Mouse (Mus musculus): ENCODE data around the gene Nppb. TPM values are rescaled to one million over a fixed set of nuclear protein-coding genes. Genes with fewer than 3 reads are reported as not detected.

The Nppb gene
- total and polyA plus RNA-seq, 3 experiments: not detected

DNA sequence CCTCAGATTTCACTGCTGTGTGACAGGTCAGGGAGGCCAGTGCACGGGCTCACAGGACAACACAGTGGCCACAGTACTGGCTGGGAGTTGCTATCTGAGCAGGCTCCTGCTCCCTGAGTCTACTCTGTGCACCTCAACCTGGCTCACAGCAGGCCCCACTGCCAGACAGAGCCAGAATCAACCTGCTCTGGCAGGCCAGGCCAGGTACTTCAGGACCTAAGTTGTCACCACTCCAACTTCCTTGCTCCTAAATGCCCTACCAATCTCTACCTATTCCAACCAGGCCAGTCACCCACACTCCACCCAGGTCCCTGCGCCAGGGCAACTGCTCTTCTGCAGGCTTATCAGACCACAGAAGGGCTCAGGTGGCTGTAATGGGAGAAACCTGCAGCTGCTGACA is 24.1 kb downstream of the Nppb start:
- Histone ChIP-seq H3K27ac (ENCODE audit: insufficient read depth, low read depth) (no peak overlapping the region), H3K79me2 (replicated peaks; ENCODE audit: control insufficient read depth, extremely low read depth, insufficient read depth, poor library complexity, severe bottlenecking) (no peaks in the 10 kb centered on the region), H3K9me3 (replicated peaks; ENCODE audit: low read length) (no peaks in the 10 kb centered on the region), H3K4me3 (replicated peaks in 1 of 3; ENCODE audit: low read depth in 2 of 3, low read length in 2 of 3, poor library complexity in 1 of 3) (no peak overlapping the region), H3K36me3 (replicated peaks in 1 of 2; ENCODE audit: control insufficient read depth in 1 of 2, insufficient read depth in 1 of 2, low read length in 1 of 2) (peaks cover 93 to 100% of the 10 kb centered on the region in 2 experiments), H3K4me2 (ENCODE audit: insufficient read depth, low read depth, poor library complexity, severe bottlenecking) (no peak overlapping the region), H3K27me3 (replicated peaks) (no peaks in the 10 kb centered on the region), H3K4me1 (ENCODE audit: control insufficient read depth in 1 of 2, insufficient read depth in 2 of 2) (no peaks in the 10 kb centered on the region), H3K9ac (ENCODE audit: insufficient read depth, low read depth) (no peak overlapping the region)
- dilution Hi-C loops (cut with MboI; ENCODE audit: extremely low pct_ligation_motif_present, extremely low pct_unique_long_range_greater_than_20kb, low sequenced_read_pairs): no loop called here
- TF ChIP-seq ZC3H11A (IDR thresholded peaks at IDR 0.05; ENCODE audit: low read depth, low read length): no peak
- no peak for TF ChIP-seq ZNF384 (IDR thresholded peaks at IDR 0.05; ENCODE audit: low read depth, low read length)
- no peak for TF ChIP-seq SIN3A (IDR thresholded peaks at IDR 0.05; ENCODE audit: low read length)
- TF ChIP-seq NRF1 (IDR thresholded peaks at IDR 0.05; ENCODE audit: low read depth, low read length): no peak
- no peak for TF ChIP-seq POLR2AphosphoS2 (IDR thresholded peaks at IDR 0.05; ENCODE audit: low read depth, low read length)
- TF ChIP-seq PAX5 (IDR thresholded peaks at IDR 0.05; ENCODE audit: low read length): no peak
- no peak for TF ChIP-seq ELF1 (IDR thresholded peaks at IDR 0.05; ENCODE audit: low read depth, low read length)
- TF ChIP-seq ZMIZ1 (IDR thresholded peaks at IDR 0.05; ENCODE audit: low read depth, low read length): no peak
- no peak for TF ChIP-seq USF1 (IDR thresholded peaks at IDR 0.05; ENCODE audit: low read depth, low read length)
- TF ChIP-seq CHD2 (IDR thresholded peaks at IDR 0.05; ENCODE audit: low read length): no peak
- TF ChIP-seq GABPA (IDR thresholded peaks at IDR 0.05; ENCODE audit: insufficient replicate concordance, low read depth, low read length): no peak
- TF ChIP-seq JUND (conservative IDR thresholded peaks at IDR 0.05; ENCODE audit: low read depth, low read length): no peak
- no peak for TF ChIP-seq CHD1 (IDR thresholded peaks at IDR 0.05; ENCODE audit: low read depth, low read length)
- TF ChIP-seq IRF4 (IDR thresholded peaks at IDR 0.05; ENCODE audit: low read depth, low read length): no peak
- TF ChIP-seq SMC3 (IDR thresholded peaks at IDR 0.05; ENCODE audit: low read depth, low read length): no peak
- no peak for TF ChIP-seq MEF2A (IDR thresholded peaks at IDR 0.05; ENCODE audit: borderline replicate concordance, low read depth, low read length)
- TF ChIP-seq MAFK (IDR thresholded peaks at IDR 0.05; ENCODE audit: insufficient replicate concordance, low read length): no peak
- no peak for TF ChIP-seq BHLHE40 (IDR thresholded peaks at IDR 0.05; ENCODE audit: low read depth, low read length)
- in situ Hi-C loops (cut with MboI; ENCODE audit: low pct_ligation_motif_present, low pct_unique_long_range_greater_than_20kb, low sequenced_read_pairs): no loop called here
- DNase-seq (ENCODE audit: extremely low read depth): no peak

DNA sequence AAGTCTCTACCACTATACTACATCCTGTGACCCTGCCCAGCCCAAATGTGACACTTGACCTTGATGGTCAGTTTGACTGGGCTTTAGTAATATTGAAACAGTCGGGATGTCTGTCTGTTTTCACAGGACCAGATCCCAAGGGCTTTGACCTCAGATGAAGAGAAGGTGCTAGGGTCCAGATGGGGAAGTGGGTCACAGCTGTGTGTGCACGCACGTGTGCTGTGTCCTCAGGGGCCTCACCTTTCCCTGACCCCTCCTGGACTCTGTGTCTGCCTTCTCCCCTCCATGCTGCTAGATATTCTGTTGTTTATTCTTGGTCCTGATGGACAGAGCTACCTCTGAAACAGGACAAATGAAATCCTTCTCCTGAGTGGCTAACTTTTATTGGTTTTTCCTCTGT is 25.7 kb downstream of the Nppb start:
- dilution Hi-C loops (cut with MboI; ENCODE audit: extremely low pct_ligation_motif_present, extremely low pct_unique_long_range_greater_than_20kb, low sequenced_read_pairs): no loop called here

More for the DNA sequence above, 25.7 kb downstream of the Nppb start:
- DNase-seq (ENCODE audit: extremely low read depth): no peak
- Histone ChIP-seq H3K4me3 (replicated peaks in 1 of 3; ENCODE audit: low read depth in 2 of 3, low read length in 2 of 3, poor library complexity in 1 of 3) (no peak overlapping the region), H3K79me2 (replicated peaks; ENCODE audit: control insufficient read depth, extremely low read depth, insufficient read depth, poor library complexity, severe bottlenecking) (no peaks in the 10 kb centered on the region), H3K4me1 (ENCODE audit: control insufficient read depth in 1 of 2, insufficient read depth in 2 of 2) (no peaks in the 10 kb centered on the region), H3K27me3 (replicated peaks) (no peaks in the 10 kb centered on the region), H3K4me2 (ENCODE audit: insufficient read depth, low read depth, poor library complexity, severe bottlenecking) (no peak overlapping the region), H3K9me3 (replicated peaks; ENCODE audit: low read length) (no peaks in the 10 kb centered on the region), H3K9ac (ENCODE audit: insufficient read depth, low read depth) (no peak overlapping the region), H3K27ac (ENCODE audit: insufficient read depth, low read depth) (no peak overlapping the region), H3K36me3 (replicated peaks in 1 of 2; ENCODE audit: control insufficient read depth in 1 of 2, insufficient read depth in 1 of 2, low read length in 1 of 2) (peaks cover 92 to 100% of the 10 kb centered on the region in 2 experiments)
- in situ Hi-C loops (cut with MboI; ENCODE audit: low pct_ligation_motif_present, low pct_unique_long_range_greater_than_20kb, low sequenced_read_pairs): no loop called here
- TF ChIP-seq ZC3H11A (IDR thresholded peaks at IDR 0.05; ENCODE audit: low read depth, low read length) (no peak), BHLHE40 (IDR thresholded peaks at IDR 0.05; ENCODE audit: low read depth, low read length) (peak; percentile 65)
